Mouse (Mus musculus) limb, embryonic 12.5 days (tissue): ENCODE measurements around the gene Zfp553. TPM values are rescaled to one million over a fixed set of nuclear protein-coding genes. Genes with fewer than 3 reads are reported as not detected.

ENCODE experiments used
- ATAC-seq: fragments of 200-750 bp; cut with Nextera tagmentation; 2 replicates; pipeline ENCODE4 v1.8.0; 2017; ENCODE audit warnings: low read depth, moderate TSS enrichment; ENCODE audit not compliant: insufficient number of reproducible peaks, insufficient read depth, low FRiP score, low TSS enrichment
- H3K27ac ChIP-seq: fragments of 300-500 bp; sonication (generic); 2 replicates; pipeline ENCODE4 v1.5.1; 2016; ENCODE audit warnings: mild to moderate bottlenecking, moderate library complexity
- H3K27me3 ChIP-seq: fragments of 300-500 bp; sonication (generic); 2 replicates; pipeline ENCODE4 v1.6.1; 2016; ENCODE audit warnings: mild to moderate bottlenecking, moderate library complexity
- H3K36me3 ChIP-seq: fragments of 300-500 bp; sonication (generic); 2 replicates; pipeline ENCODE4 v1.6.1; 2016; ENCODE audit warnings: mild to moderate bottlenecking, moderate library complexity
- H3K4me1 ChIP-seq: fragments of 300-500 bp; sonication (generic); replicated peaks from 2 replicates; pipeline ENCODE4 v1.6.1; 2016
- H3K4me2 ChIP-seq: fragments of 300-500 bp; sonication (generic); 2 replicates; pipeline ENCODE4 v1.6.1; 2016; ENCODE audit warnings: mild to moderate bottlenecking, moderate library complexity
- H3K4me3 ChIP-seq: fragments of 300-500 bp; sonication (generic); replicated peaks from 2 replicates; pipeline ENCODE4 v1.5.1; 2016; ENCODE audit warnings: mild to moderate bottlenecking
- H3K9ac ChIP-seq: fragments of 300-500 bp; sonication (generic); replicated peaks from 2 replicates; pipeline ENCODE4 v1.6.1; 2016; ENCODE audit warnings: mild to moderate bottlenecking, moderate library complexity
- H3K9me3 ChIP-seq: fragments of 300-500 bp; sonication (generic); 2 replicates; pipeline ENCODE4 v1.6.1; 2016; ENCODE audit warnings: mild to moderate bottlenecking, moderate library complexity
- WGBS: fragments of 180-500 bp; shearing (Covaris S2); methylation state at CpG from one replicate; pipeline ENCODE4 v1.1.7; 2016; 5-methylcytosine and 5-hydroxymethylcytosine counted together
- polyA plus RNA-seq: library from polyadenylated mRNA; unstranded; fragments of >200 nt; fragmentation: Nextera tagmentation; extraction: Ambion mirVana; gene quantifications from 2 replicates; pipeline ENCODE4 v1.2.1, GENCODE M21; 2016

The Zfp553 gene
- polyA plus RNA-seq, 1 experiment from 2014 or later, result 61.9 TPM

GRCm38 (mm10) chr7:127195544-127196295, 37.1 kb upstream of the Zfp553 start, which contains the start of gene Cd2bp2:
Cd2bp2 (minus strand) TSS chr7:127196050.
- peaks cover 78% of the 10 kb centered on the region for H3K36me3 ChIP-seq
- no peaks in the 10 kb centered on the region for H3K27me3 ChIP-seq
- peak within 1 kb of the TSS; percentile 74 for H3K4me2 ChIP-seq
- peak within 1 kb of the TSS; percentile 56 for H3K4me3 ChIP-seq
- H3K9ac ChIP-seq, result peak within 1 kb of the TSS; percentile 69
- peaks cover 20% of the 10 kb centered on the region for H3K4me1 ChIP-seq
- WGBS, result under 1% methylated on average over 51 of the region's 51 CpGs
- H3K27ac ChIP-seq, result peak within 1 kb of the TSS; percentile 89
- no peaks in the 10 kb centered on the region for H3K9me3 ChIP-seq
- ATAC-seq, result peak; percentile 95

GRCm38 (mm10) chr7:127196484-127196883, 36.4 kb upstream of the Zfp553 start:
- H3K4me1 ChIP-seq, result peaks cover 20% of the 10 kb centered on the region
- no peak for ATAC-seq
- peak overlapping the region; percentile 56 for H3K4me3 ChIP-seq
- peak overlapping the region; percentile 67 for H3K4me2 ChIP-seq
- H3K36me3 ChIP-seq, result peaks cover 80% of the 10 kb centered on the region
- peak overlapping the region; percentile 66 for H3K9ac ChIP-seq
- H3K27me3 ChIP-seq, result no peaks in the 10 kb centered on the region
- 60% methylated on average over 11 of the region's 11 CpGs for WGBS
- peak overlapping the region; percentile 89 for H3K27ac ChIP-seq
- no peaks in the 10 kb centered on the region for H3K9me3 ChIP-seq

- H3K27me3 ChIP-seq, result no peaks in the 10 kb centered on the region
- peak overlapping the region; percentile 97 for H3K4me2 ChIP-seq
- peak overlapping the region; percentile 96 for H3K9ac ChIP-seq
- WGBS, result 33% methylated on average over 2 of the region's 2 CpGs
- no peaks in the 10 kb centered on the region for H3K9me3 ChIP-seq
- ATAC-seq, result no peak
- H3K27ac ChIP-seq, result 0 out of 2 replicates have a peak overlapping the region, but pooled peaks have one; percentile 57
- peaks cover 40% of the 10 kb centered on the region for H3K36me3 ChIP-seq
- H3K4me1 ChIP-seq, result peaks cover 29% of the 10 kb centered on the region
- H3K4me3 ChIP-seq, result peak overlapping the region; percentile 96
These were observed 26.3 kb upstream of the Zfp553 start for GRCm38 (mm10) chr7:127206606-127207005.

GRCm38 (mm10) chr7:127207374-127208294, 25.2 kb upstream of the Zfp553 start:
- H3K9ac ChIP-seq, result peak overlapping the region; percentile 96
- peak overlapping the region; percentile 96 for H3K4me3 ChIP-seq
- H3K4me1 ChIP-seq, result peaks cover 29% of the 10 kb centered on the region
- H3K36me3 ChIP-seq, result peaks cover 30% of the 10 kb centered on the region
- peak overlapping the region; percentile 97 for H3K4me2 ChIP-seq
- H3K27ac ChIP-seq, result peak overlapping the region; percentile 92
- H3K27me3 ChIP-seq, result no peaks in the 10 kb centered on the region
- under 1% methylated on average over 53 of the region's 53 CpGs for WGBS
- H3K9me3 ChIP-seq, result no peaks in the 10 kb centered on the region
- ATAC-seq, result 0 out of 2 replicates have a peak, but pooled peaks have one; percentile 4

GRCm38 (mm10) chr7:127208295-127208552, 24.6 kb upstream of the Zfp553 start, which contains the start of gene Tbc1d10b:
Tbc1d10b (minus strand) TSS chr7:127208468.
- H3K4me2 ChIP-seq, result peak within 1 kb of the TSS; percentile 97
- 0 out of 2 replicates have a peak, but pooled peaks cover under 1% of the 10 kb centered on the region for H3K27me3 ChIP-seq
- H3K36me3 ChIP-seq, result peaks cover 24% of the 10 kb centered on the region
- no peak; the same call in 1 of the 2 replicates for ATAC-seq
- peak within 1 kb of the TSS; percentile 96 for H3K4me3 ChIP-seq
- H3K4me1 ChIP-seq, result peaks cover 29% of the 10 kb centered on the region
- peak within 1 kb of the TSS; percentile 96 for H3K9ac ChIP-seq
- peak within 1 kb of the TSS; percentile 92 for H3K27ac ChIP-seq
- under 1% methylated on average over 35 of the region's 44 CpGs for WGBS
- H3K9me3 ChIP-seq, result no peaks in the 10 kb centered on the region

- Histone ChIP-seq H3K36me3 (peaks cover 18% of the 10 kb centered on the region), H3K9ac (peak within 1 kb of the TSS; percentile 96), H3K4me3 (peak within 1 kb of the TSS; percentile 96), H3K4me2 (peak within 1 kb of the TSS; percentile 97), H3K4me1 (peaks cover 30% of the 10 kb centered on the region), H3K9me3 (no peaks in the 10 kb centered on the region), H3K27me3 (peaks cover 7% of the 10 kb centered on the region; the same call in 1 of the 2 replicates), H3K27ac (peak within 1 kb of the TSS; percentile 92)
- peak; percentile 92 for ATAC-seq
- WGBS, result under 1% methylated on average over 40 of the region's 44 CpGs
These were observed 24.1 kb upstream of the Zfp553 start, which contains the start of gene Mylpf for GRCm38 (mm10) chr7:127208553-127209438. Mylpf (plus strand) TSS chr7:127208890.

- H3K4me1 ChIP-seq, result peaks cover 40% of the 10 kb centered on the region
These were observed 23.0 kb upstream of the Zfp553 start for GRCm38 (mm10) chr7:127209851-127210250.

GRCm38 (mm10) chr7:127210266-127210665, 22.6 kb upstream of the Zfp553 start:
- 82% methylated on average over 4 of the region's 4 CpGs for WGBS

More at GRCm38 (mm10) chr7:127209851-127210250, 23.0 kb upstream of the Zfp553 start:
- peaks cover 16% of the 10 kb centered on the region; the same call in 1 of the 2 replicates for H3K27me3 ChIP-seq
- WGBS, result 81% methylated on average over 5 of the region's 5 CpGs
- no peak overlapping the region for H3K27ac ChIP-seq
- no peak for ATAC-seq
- no peaks in the 10 kb centered on the region for H3K9me3 ChIP-seq
- peaks cover 12% of the 10 kb centered on the region for H3K36me3 ChIP-seq
- H3K4me3 ChIP-seq, result no peak overlapping the region
- H3K9ac ChIP-seq, result no peak overlapping the region
- H3K4me2 ChIP-seq, result peak overlapping the region; percentile 63

GRCm38 (mm10) chr7:127211014-127211745, 21.7 kb upstream of the Zfp553 start:
- peaks cover 16% of the 10 kb centered on the region; the same call in 1 of the 2 replicates for H3K27me3 ChIP-seq
- no peak overlapping the region for H3K4me2 ChIP-seq
- H3K9me3 ChIP-seq, result no peaks in the 10 kb centered on the region
- no peak overlapping the region for H3K27ac ChIP-seq
- 74% methylated on average over 5 of the region's 5 CpGs for WGBS
- ATAC-seq, result no peak
- no peak overlapping the region for H3K9ac ChIP-seq
- H3K36me3 ChIP-seq, result peaks cover 4% of the 10 kb centered on the region; the same call in 1 of the 2 replicates
- H3K4me1 ChIP-seq, result peaks cover 39% of the 10 kb centered on the region
- H3K4me3 ChIP-seq, result no peak overlapping the region

More at GRCm38 (mm10) chr7:127210266-127210665, 22.6 kb upstream of the Zfp553 start:
- Histone ChIP-seq H3K27ac (no peak overlapping the region), H3K9ac (no peak overlapping the region), H3K4me2 (no peak overlapping the region), H3K9me3 (no peaks in the 10 kb centered on the region), H3K4me1 (peaks cover 41% of the 10 kb centered on the region), H3K27me3 (peaks cover 16% of the 10 kb centered on the region; the same call in 1 of the 2 replicates), H3K36me3 (peaks cover 7% of the 10 kb centered on the region), H3K4me3 (no peak overlapping the region)
- ATAC-seq, result no peak
